Mouse (Mus musculus) hindbrain, embryonic 16.5 days (tissue): ENCODE measurements at regions not wholly inside any gene's neighbourhood (a gene's known extent, or its start where the extent isn't known, plus 50 kb on each side); places are given as distances from the start of the nearest gene placed in this dataset.

ENCODE experiments used
- ATAC-seq: fragments of 200-750 bp; cut with Nextera tagmentation; 2 replicates; pipeline ENCODE4 v1.8.0; 2017; ENCODE audit warnings: moderate TSS enrichment, moderate library complexity
- H3K27ac ChIP-seq: fragments of 300-500 bp; sonication (generic); 2 replicates; pipeline ENCODE4 v1.5.1; 2014; ENCODE audit warnings: low read depth, mild to moderate bottlenecking, control low read depth, low read length, moderate library complexity
- H3K27me3 ChIP-seq: fragments of 300-500 bp; sonication (generic); replicated peaks from 2 replicates; pipeline ENCODE4 v1.6.1; 2014; ENCODE audit warnings: low read length; ENCODE audit not compliant: control insufficient read depth, insufficient read depth
- H3K36me3 ChIP-seq: fragments of 300-500 bp; sonication (generic); 2 replicates; pipeline ENCODE4 v1.6.1; 2014; ENCODE audit warnings: mild to moderate bottlenecking, low read length, moderate library complexity, mixed read lengths; ENCODE audit not compliant: control insufficient read depth, insufficient read depth
- H3K4me1 ChIP-seq: fragments of 300-500 bp; sonication (generic); 2 replicates; pipeline ENCODE4 v1.6.1; 2014; ENCODE audit warnings: low read depth, low read length; ENCODE audit not compliant: control insufficient read depth, insufficient read depth
- H3K4me2 ChIP-seq: fragments of 300-500 bp; sonication (generic); 2 replicates; pipeline ENCODE4 v1.6.1; 2014; ENCODE audit warnings: mild to moderate bottlenecking, low read length, control low read depth, moderate library complexity
- H3K4me3 ChIP-seq: fragments of 300-500 bp; sonication (generic); 2 replicates; pipeline ENCODE4 v1.5.1; 2014; ENCODE audit warnings: mild to moderate bottlenecking, low read length, control low read depth, moderate library complexity
- H3K9ac ChIP-seq: fragments of 300-500 bp; sonication (generic); 2 replicates; pipeline ENCODE4 v1.6.1; 2014; ENCODE audit warnings: low read depth, mild to moderate bottlenecking, control low read depth, low read length, moderate library complexity
- H3K9me3 ChIP-seq: fragments of 300-500 bp; sonication (generic); 2 replicates; pipeline ENCODE4 v1.6.1; 2014; ENCODE audit warnings: mild to moderate bottlenecking, low read length, moderate library complexity; ENCODE audit not compliant: control insufficient read depth
- WGBS: fragments of 180-500 bp; shearing (Covaris S2); extraction: QIAGEN DNeasy Blood & Tissue Kit; methylation state at CpG from one replicate; pipeline ENCODE4 v1.1.7; 2014; 5-methylcytosine and 5-hydroxymethylcytosine counted together

- Histone ChIP-seq H3K4me3 (no peak overlapping the region), H3K4me2 (no peak overlapping the region), H3K36me3 (no peaks in the 10 kb centered on the region), H3K27me3 (no peaks in the 10 kb centered on the region), H3K9ac (no peak overlapping the region), H3K27ac (no peak overlapping the region), H3K4me1 (no peaks in the 10 kb centered on the region), H3K9me3 (no peaks in the 10 kb centered on the region)
- no peak for ATAC-seq
- WGBS, result 75% methylated on average over 4 of the region's 4 CpGs
Measured at GRCm38 (mm10) chr8:79502062-79502461, 102.7 kb upstream of the Smad1 start.

DNA sequence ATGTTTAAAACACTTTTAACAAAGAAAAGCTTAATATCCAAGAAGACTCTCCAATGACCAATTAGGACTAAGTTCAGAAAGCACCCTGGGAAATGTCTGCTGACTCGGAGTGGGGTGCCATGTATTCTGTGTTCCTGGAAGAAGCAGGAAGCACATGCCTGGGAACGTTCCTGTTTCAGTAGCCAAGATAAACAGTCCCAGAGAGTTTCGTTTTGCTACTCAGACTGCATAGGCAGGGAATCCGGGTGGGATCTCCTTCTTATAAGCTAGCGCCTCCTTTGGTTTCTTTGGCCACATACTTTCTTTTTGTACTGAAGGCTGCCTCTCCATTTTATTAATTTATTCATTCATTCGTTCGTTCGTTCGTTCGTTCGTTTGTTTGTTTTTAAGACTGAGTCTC lies 101.9 kb upstream of the Smad1 start:
- ATAC-seq, result no peak
- Histone ChIP-seq H3K36me3 (no peaks in the 10 kb centered on the region), H3K4me3 (no peak overlapping the region), H3K4me1 (no peaks in the 10 kb centered on the region), H3K27me3 (no peaks in the 10 kb centered on the region), H3K9ac (no peak overlapping the region), H3K9me3 (no peaks in the 10 kb centered on the region), H3K4me2 (no peak overlapping the region), H3K27ac (no peak overlapping the region)
- WGBS, result 84% methylated on average over 11 of the region's 11 CpGs

DNA sequence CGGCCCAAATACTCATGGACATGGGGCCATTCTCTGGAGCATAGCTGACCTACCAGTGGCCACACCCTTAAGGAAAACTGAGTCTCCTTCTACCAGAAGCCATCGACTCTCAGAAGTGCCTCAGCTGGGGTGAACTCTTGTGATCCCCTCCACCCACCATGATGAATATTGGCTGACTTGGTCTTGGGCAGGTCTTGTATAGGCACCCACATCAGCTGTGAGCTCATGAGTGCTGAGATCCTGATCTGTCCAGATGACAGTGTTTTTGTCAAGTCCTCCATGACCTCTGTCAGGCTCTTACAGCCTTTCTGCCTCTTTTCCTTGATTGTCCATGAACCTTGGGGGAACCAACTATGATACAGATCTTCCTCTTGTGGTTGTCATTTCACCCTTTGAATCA lies 99.9 kb upstream of the Smad1 start:
- Histone ChIP-seq H3K4me3 (no peak overlapping the region), H3K27ac (no peak overlapping the region), H3K4me2 (no peak overlapping the region), H3K9ac (no peak overlapping the region), H3K4me1 (no peaks in the 10 kb centered on the region), H3K9me3 (no peaks in the 10 kb centered on the region), H3K36me3 (no peaks in the 10 kb centered on the region), H3K27me3 (no peaks in the 10 kb centered on the region)
- WGBS, result 83% methylated on average over 2 of the region's 2 CpGs
- ATAC-seq, result no peak

DNA sequence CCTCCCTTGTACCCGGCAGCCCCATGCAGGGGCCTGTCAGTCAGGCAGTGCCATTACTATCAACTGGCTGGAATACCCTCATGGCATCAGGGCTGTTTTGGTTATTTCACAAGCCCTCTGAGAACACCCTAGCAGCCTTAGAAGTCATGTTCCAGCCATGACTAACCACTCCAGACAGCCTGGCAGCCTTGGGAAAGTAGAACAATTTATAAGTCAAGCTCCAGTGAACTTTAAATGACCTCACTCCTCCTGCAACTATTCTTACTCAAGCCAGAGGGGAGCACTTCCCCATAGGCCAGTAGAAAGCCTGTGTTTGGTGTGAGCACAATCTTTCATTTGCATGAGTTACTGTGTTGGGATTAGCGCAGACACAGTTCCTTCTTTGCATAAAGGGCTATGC lies 99.3 kb upstream of the Smad1 start:
- no peak overlapping the region for H3K27ac ChIP-seq
- 69% methylated on average over 2 of the region's 2 CpGs for WGBS

GRCm38 (mm10) chr8:79491156-79491698 lies 91.9 kb upstream of the Smad1 start:
- Histone ChIP-seq H3K9ac (no peak overlapping the region), H3K36me3 (no peaks in the 10 kb centered on the region), H3K4me3 (no peak overlapping the region), H3K4me1 (0 out of 2 replicates have a peak, but pooled peaks cover 2% of the 10 kb centered on the region), H3K27me3 (no peaks in the 10 kb centered on the region), H3K9me3 (no peaks in the 10 kb centered on the region), H3K4me2 (no peak overlapping the region), H3K27ac (no peak overlapping the region)
- 62% methylated on average over 10 of the region's 10 CpGs for WGBS
- no peak for ATAC-seq

More for the DNA sequence above, 99.3 kb upstream of the Smad1 start:
- no peaks in the 10 kb centered on the region for H3K4me1 ChIP-seq
- ATAC-seq, result no peak
- H3K4me2 ChIP-seq, result no peak overlapping the region
- H3K9ac ChIP-seq, result no peak overlapping the region
- no peaks in the 10 kb centered on the region for H3K36me3 ChIP-seq
- H3K9me3 ChIP-seq, result no peaks in the 10 kb centered on the region
- no peaks in the 10 kb centered on the region for H3K27me3 ChIP-seq
- no peak overlapping the region for H3K4me3 ChIP-seq

GRCm38 (mm10) chr8:79490739-79491138 lies 91.4 kb upstream of the Smad1 start:
- Histone ChIP-seq H3K27me3 (no peaks in the 10 kb centered on the region), H3K4me3 (no peak overlapping the region), H3K4me1 (0 out of 2 replicates have a peak, but pooled peaks cover 2% of the 10 kb centered on the region), H3K27ac (no peak overlapping the region), H3K9me3 (no peaks in the 10 kb centered on the region), H3K9ac (no peak overlapping the region), H3K4me2 (no peak overlapping the region), H3K36me3 (no peaks in the 10 kb centered on the region)
- WGBS, result 14% methylated on average over 4 of the region's 4 CpGs
- ATAC-seq, result no peak; the same call in 1 of the 2 replicates

GRCm38 (mm10) chr8:79488861-79489260 lies 89.5 kb upstream of the Smad1 start:
- Histone ChIP-seq H3K4me1 (0 out of 2 replicates have a peak, but pooled peaks cover 2% of the 10 kb centered on the region), H3K9me3 (no peaks in the 10 kb centered on the region), H3K27me3 (no peaks in the 10 kb centered on the region), H3K9ac (no peak overlapping the region), H3K36me3 (no peaks in the 10 kb centered on the region), H3K4me2 (no peak overlapping the region), H3K4me3 (no peak overlapping the region), H3K27ac (no peak overlapping the region)
- 77% methylated on average over 2 of the region's 2 CpGs for WGBS
- no peak for ATAC-seq

- ATAC-seq, result no peak
- 88% methylated on average over 6 of the region's 6 CpGs for WGBS
- no peak overlapping the region for H3K27ac ChIP-seq
Measured at GRCm38 (mm10) chr8:79487597-79487996, 88.3 kb upstream of the Smad1 start.

DNA sequence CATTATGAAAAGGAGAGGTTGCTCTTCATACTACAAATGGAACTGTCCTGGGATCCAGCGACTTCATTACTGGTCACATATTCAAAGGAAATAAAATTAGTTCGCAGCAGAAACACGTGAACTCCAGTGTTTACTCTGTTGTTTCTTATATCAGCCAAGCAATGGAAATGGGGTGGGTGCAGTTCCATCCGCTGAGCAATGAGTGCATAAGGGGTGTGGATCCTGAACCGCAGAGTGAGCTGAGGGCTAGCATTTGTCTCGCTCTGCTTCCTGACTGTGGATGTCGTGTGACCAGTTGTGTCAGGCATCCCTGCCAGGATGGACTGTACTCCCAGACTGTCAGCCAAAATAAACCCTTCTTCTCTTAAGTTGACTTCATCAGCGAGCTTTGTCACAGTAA lies 80.0 kb upstream of the Smad1 start:
- Histone ChIP-seq H3K4me1 (no peaks in the 10 kb centered on the region), H3K27me3 (no peaks in the 10 kb centered on the region), H3K9ac (no peak overlapping the region), H3K27ac (no peak overlapping the region), H3K4me3 (no peak overlapping the region), H3K4me2 (no peak overlapping the region), H3K9me3 (no peaks in the 10 kb centered on the region), H3K36me3 (no peaks in the 10 kb centered on the region)
- WGBS, result 93% methylated on average over 8 of the region's 8 CpGs
- no peak for ATAC-seq

More at GRCm38 (mm10) chr8:79487597-79487996, 88.3 kb upstream of the Smad1 start:
- Histone ChIP-seq H3K36me3 (no peaks in the 10 kb centered on the region), H3K27me3 (no peaks in the 10 kb centered on the region), H3K9ac (no peak overlapping the region), H3K9me3 (no peaks in the 10 kb centered on the region), H3K4me2 (no peak overlapping the region), H3K4me3 (no peak overlapping the region), H3K4me1 (0 out of 2 replicates have a peak, but pooled peaks cover 2% of the 10 kb centered on the region)

- Histone ChIP-seq H3K4me2 (no peak overlapping the region), H3K9ac (no peak overlapping the region), H3K27ac (no peak overlapping the region), H3K27me3 (no peaks in the 10 kb centered on the region), H3K36me3 (no peaks in the 10 kb centered on the region), H3K4me3 (no peak overlapping the region), H3K9me3 (no peaks in the 10 kb centered on the region), H3K4me1 (no peaks in the 10 kb centered on the region)
- no peak for ATAC-seq
- WGBS, result 32% methylated on average over 5 of the region's 5 CpGs
Measured at GRCm38 (mm10) chr8:79476012-79476411, 76.7 kb upstream of the Smad1 start.
